Comparison of ENCODE assay signal across 34 mouse cellular contexts in genomic region chr13:42528169-42528568, GRCm38 (mm10).
"Had no signal": no experiment of that assay in that cellular context is flagged by ENCODE, and none has a peak within 500 bp of the region (broad histone marks: within the 10 kb centered on the region; RNA-seq: fewer than 3 reads in every experiment).

No protein-coding gene starts in this region.

- H3K9me3 ChIP-seq: heart, embryonic 10.5 days; heart, embryonic 12.5 days; heart, embryonic 13.5 days; heart, embryonic 15.5 days; hindbrain, embryonic 12.5 days; hindbrain, embryonic 13.5 days; hindbrain, embryonic 15.5 days; intestine, embryonic 15.5 days; kidney, embryonic 15.5 days had no signal

- H3K27me3 ChIP-seq: heart, embryonic 12.5 days; heart, embryonic 13.5 days; heart, embryonic 15.5 days; hindbrain, embryonic 12.5 days; hindbrain, embryonic 13.5 days; hindbrain, embryonic 15.5 days; intestine, embryonic 15.5 days; kidney, embryonic 15.5 days had no signal

- H3K36me3 ChIP-seq: heart, embryonic 10.5 days; heart, embryonic 12.5 days; heart, embryonic 13.5 days; heart, embryonic 15.5 days; hindbrain, embryonic 10.5 days; hindbrain, embryonic 12.5 days; hindbrain, embryonic 13.5 days; hindbrain, embryonic 15.5 days; intestine, embryonic 15.5 days; kidney, embryonic 15.5 days had no signal

- H3K4me3 ChIP-seq: heart, embryonic 10.5 days; heart, embryonic 12.5 days; heart, embryonic 13.5 days; heart, embryonic 15.5 days; hindbrain, embryonic 10.5 days; hindbrain, embryonic 12.5 days; hindbrain, embryonic 13.5 days; hindbrain, embryonic 15.5 days; intestine, embryonic 15.5 days; kidney, embryonic 15.5 days; layer of hippocampus, adult 2 months had no signal

- H3K9ac ChIP-seq: heart, embryonic 12.5 days; heart, embryonic 13.5 days; heart, embryonic 15.5 days; hindbrain, embryonic 12.5 days; hindbrain, embryonic 13.5 days; hindbrain, embryonic 14.5 days; hindbrain, embryonic 15.5 days; intestine, embryonic 15.5 days; kidney, embryonic 15.5 days had no signal

- H3K4me2 ChIP-seq: heart, embryonic 11.5 days; heart, embryonic 12.5 days; heart, embryonic 13.5 days; heart, embryonic 15.5 days; hindbrain, embryonic 12.5 days; hindbrain, embryonic 13.5 days; hindbrain, embryonic 14.5 days; hindbrain, embryonic 15.5 days; intestine, embryonic 15.5 days; kidney, embryonic 15.5 days had no signal

- H3K27ac ChIP-seq: heart, embryonic 15.5 days; hindbrain, embryonic 10.5 days; hindbrain, embryonic 12.5 days; hindbrain, embryonic 13.5 days; hindbrain, embryonic 14.5 days; hindbrain, embryonic 15.5 days; hindbrain, postnatal 0 days; intestine, embryonic 15.5 days; kidney, embryonic 15.5 days; kidney, postnatal 0 days; layer of hippocampus, adult 2 months had no signal

- DNase-seq: heart, postnatal 10 days; heart, postnatal 14 days; heart, postnatal 36 days; heart, postnatal 4 days; kidney, adult 11 months; kidney, adult 18-20 months; kidney, adult 2 months; kidney, adult 8-10 months; kidney, adult 9 months; kidney, postnatal 10 days; kidney, postnatal 14 days; kidney, postnatal 25 days; kidney, postnatal 36 days; kidney, postnatal 4 days; layer of hippocampus, adult 9-11 months had no signal

- ATAC-seq: hindbrain, embryonic 16.5 days; hindbrain, postnatal 0 days; inflammation-experienced regulatory T-cells, adult 6 months; intestine, embryonic 15.5 days; intestine, embryonic 16.5 days; intestine, postnatal 0 days had no signal

- H3K4me1 ChIP-seq: hindbrain, embryonic 15.5 days had no signal
